Mouse (Mus musculus) stomach, postnatal 0 days (tissue): ENCODE results near the gene Rps28.

Experiments
- CTCF ChIP-seq: IDR thresholded peaks from 2 replicates; pipeline ENCODE4 v1.5.1; 2016; ENCODE audit warnings: antibody characterized with exemption, low read depth, mild to moderate bottlenecking, moderate library complexity
- EP300 ChIP-seq: optimal IDR thresholded peaks from 2 replicates; pipeline ENCODE3; 2016; ENCODE audit warnings: antibody characterized with exemption

DNA sequence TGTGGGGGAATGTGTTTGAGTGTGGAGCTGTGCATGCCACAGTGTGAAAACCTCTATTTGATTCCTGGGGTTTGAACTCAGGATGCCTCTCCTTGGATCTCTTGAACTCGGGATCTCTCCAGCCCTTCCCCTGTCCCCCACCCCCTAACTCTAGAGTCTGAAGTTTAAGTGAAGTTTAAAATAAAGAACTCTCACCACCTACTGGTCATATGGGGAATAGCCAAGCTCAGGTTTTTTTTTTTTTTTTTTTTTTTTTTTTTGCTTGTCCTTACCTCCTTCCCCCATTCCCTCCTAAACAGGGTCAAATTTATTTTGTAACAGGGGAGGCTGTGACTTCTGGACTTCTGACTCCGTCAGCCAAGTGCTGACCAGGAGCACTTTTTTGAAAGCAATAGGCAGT lies 22.1 kb downstream of the Rps28 start:
- TF ChIP-seq CTCF: peak; percentile 75
- TF ChIP-seq EP300: no peak
